7 mouse cellular contexts compared by ENCODE assay signal in genomic region chr12:73341703-73342663, GRCm38 (mm10). TPM values are rescaled to one million over a fixed set of nuclear protein-coding genes. Genes with fewer than 3 reads are reported as not detected.
DNase-seq lines count a peak whose midpoint lies in the region; ATAC-seq and TF ChIP-seq lines count a peak whose summit lies in the region.

No protein-coding gene starts in this region.

- 19% methylated on average over 14 of the region's 14 CpGs for WGBS in bone marrow, adult 2 months
- 54% methylated on average over 14 of the region's 14 CpGs for WGBS in intestine, embryonic 16.5 days
- 19% methylated on average over 14 of the region's 14 CpGs for WGBS in liver, embryonic 15.5 days (ENCODE audit: insufficient replicate concordance)

- peak; percentile 37; the same call in 1 of the 2 replicates for ATAC-seq in granulocyte monocyte progenitor cell, adult 5-6 weeks (replicated peaks; ENCODE audit: poor library complexity, severe bottlenecking)
- ATAC-seq in intestine, embryonic 16.5 days: no peak
- no peak for ATAC-seq in liver, embryonic 15.5 days (ENCODE audit: insufficient read depth)
- no peak for ATAC-seq in erythroblast, adult 5-6 weeks (replicated peaks; ENCODE audit: low FRiP score, poor library complexity, severe bottlenecking)

- H3K36me3 ChIP-seq in intestine, embryonic 16.5 days (ENCODE audit: control insufficient read depth, insufficient read depth, low read length): no peaks in the 10 kb centered on the region
- H3K36me3 ChIP-seq in liver, embryonic 15.5 days (replicated peaks): no peaks in the 10 kb centered on the region

- TF ChIP-seq CTCF in bone marrow, adult 2 months (IDR thresholded peaks at IDR 0.05; ENCODE audit: control insufficient read depth, insufficient read depth, low read length): no peak

- DNase-seq in thymus, postnatal 10 days (ENCODE audit: low spot score in 2 of 2): peak; percentile 11 to 34
- DNase-seq in retina, embryonic 14.5 days (ENCODE audit: low spot score): no peak

- H3K4me3 ChIP-seq in bone marrow, adult 2 months (replicated peaks; ENCODE audit: control insufficient read depth, low read depth, low read length): no peak overlapping the region
- no peak overlapping the region for H3K4me3 ChIP-seq in intestine, embryonic 16.5 days (ENCODE audit: low read length)
- H3K4me3 ChIP-seq in liver, embryonic 15.5 days (replicated peaks): no peak overlapping the region

- H3K9ac ChIP-seq in intestine, embryonic 16.5 days (ENCODE audit: low read depth, low read length): no peak overlapping the region
- H3K9ac ChIP-seq in liver, embryonic 15.5 days: no peak overlapping the region

- H3K4me2 ChIP-seq in intestine, embryonic 16.5 days (ENCODE audit: low read depth, low read length): no peak overlapping the region
- H3K4me2 ChIP-seq in liver, embryonic 15.5 days: 0 out of 2 replicates have a peak overlapping the region, but pooled peaks have one; percentile 16

- no peaks in the 10 kb centered on the region; the same call in 1 of the 2 replicates for H3K4me1 ChIP-seq in bone marrow, adult 2 months (ENCODE audit: control insufficient read depth, insufficient read depth, low read length)
- H3K4me1 ChIP-seq in intestine, embryonic 16.5 days (ENCODE audit: control insufficient read depth, insufficient read depth, low read length): peaks cover 4% of the 10 kb centered on the region; the same call in 1 of the 2 replicates
- no peaks in the 10 kb centered on the region; the same call in 1 of the 2 replicates for H3K4me1 ChIP-seq in liver, embryonic 15.5 days (replicated peaks)

- no peaks in the 10 kb centered on the region for H3K27me3 ChIP-seq in intestine, embryonic 16.5 days (replicated peaks; ENCODE audit: control insufficient read depth, insufficient read depth, low read length)
- H3K27me3 ChIP-seq in liver, embryonic 15.5 days: no peaks in the 10 kb centered on the region

- H3K27ac ChIP-seq in bone marrow, adult 2 months (ENCODE audit: control insufficient read depth, insufficient read depth, low read depth, low read length, poor library complexity): peak overlapping the region; percentile 10; the same call in 1 of the 2 replicates
- peak overlapping the region; percentile 4 for H3K27ac ChIP-seq in intestine, embryonic 16.5 days (ENCODE audit: low read length)
- H3K27ac ChIP-seq in liver, embryonic 15.5 days (replicated peaks): no peak overlapping the region

- H3K9me3 ChIP-seq in intestine, embryonic 16.5 days (ENCODE audit: control insufficient read depth, low read length): no peaks in the 10 kb centered on the region
- no peaks in the 10 kb centered on the region for H3K9me3 ChIP-seq in liver, embryonic 15.5 days (replicated peaks)

- TF ChIP-seq POLR2A in bone marrow, adult 2 months (IDR thresholded peaks at IDR 0.05; ENCODE audit: borderline replicate concordance, control insufficient read depth, low read depth, low read length): no peak

RNA-seq across cellular contexts. Expression of gene Slc38a6, which starts 55.4 kb away (rescaled TPM):
- 3.9 and 6.3 TPM in 2 replicates for polyA plus RNA-seq in bone marrow, adult 2 months (2011; ENCODE audit: insufficient read depth, insufficient read length, low replicate concordance, missing spikeins)
- 10.8 and 14.5 TPM in 2 replicates for total RNA-seq in granulocyte monocyte progenitor cell, adult 5-6 weeks (2014; fragmentation: Nextera tagmentation)
- total RNA-seq in granulocyte monocyte progenitor cell, adult 5-6 weeks (2017): 2.8 and 3.1 TPM in 2 replicates
- polyA plus RNA-seq in intestine, embryonic 16.5 days (2015; fragmentation: Nextera tagmentation; extraction: Ambion mirVana): 7.7 and 11.3 TPM in 2 replicates
- polyA plus RNA-seq in liver, embryonic 15.5 days (2015; fragmentation: Nextera tagmentation; extraction: Ambion mirVana): 1.0 and 1.4 TPM in 2 replicates
- total RNA-seq in erythroblast, adult 5-6 weeks (2015; ENCODE audit: low replicate concordance): 0.63 and 2.7 TPM in 2 replicates
- 0.68 and 4.5 TPM in 2 replicates for total RNA-seq in erythroblast, adult 5-6 weeks (2017; ENCODE audit: low replicate concordance)

RNA-seq across cellular contexts. Expression of gene Trmt5, which starts 55.5 kb away (rescaled TPM):
- 4.4 and 13.1 TPM in 2 replicates for polyA plus RNA-seq in bone marrow, adult 2 months (2011; ENCODE audit: insufficient read depth, insufficient read length, low replicate concordance, missing spikeins)
- total RNA-seq in granulocyte monocyte progenitor cell, adult 5-6 weeks (2014; fragmentation: Nextera tagmentation): 28.0 and 29.2 TPM in 2 replicates
- 29.9 and 33.0 TPM in 2 replicates for total RNA-seq in granulocyte monocyte progenitor cell, adult 5-6 weeks (2017)
- polyA plus RNA-seq in intestine, embryonic 16.5 days (2015; fragmentation: Nextera tagmentation; extraction: Ambion mirVana): 13.0 and 16.4 TPM in 2 replicates
- polyA plus RNA-seq in liver, embryonic 15.5 days (2015; fragmentation: Nextera tagmentation; extraction: Ambion mirVana): 6.3 and 6.4 TPM in 2 replicates
- 4.6 and 14.4 TPM in 2 replicates for total RNA-seq in erythroblast, adult 5-6 weeks (2015; ENCODE audit: low replicate concordance)
- total RNA-seq in erythroblast, adult 5-6 weeks (2017; ENCODE audit: low replicate concordance): 2.4 and 8.1 TPM in 2 replicates
